Mouse (Mus musculus) heart, postnatal 10 days (tissue): ENCODE results near the gene Pno1. TPM values are rescaled to one million over a fixed set of nuclear protein-coding genes. Genes with fewer than 3 reads are reported as not detected.

Source experiments
- DNase-seq, 2 experiments: peaks; one replicate each; pipeline ENCODE4 v3.0.0; 2021
- intact Hi-C: fragments of 180-260 bp; cut with DNase I; formaldehyde crosslinking; loops from one replicate; pipeline ENCODE4 v1.15.1; 2025
- total RNA-seq, 2 experiments: library from RNA; stranded (reverse); gene quantifications; 2 replicates each; pipeline ENCODE4 v1.2.3; 2021

Pno1 gene
- total RNA-seq, 2 experiments from 2014 or later, result 32.1 to 32.3 TPM

DNA sequence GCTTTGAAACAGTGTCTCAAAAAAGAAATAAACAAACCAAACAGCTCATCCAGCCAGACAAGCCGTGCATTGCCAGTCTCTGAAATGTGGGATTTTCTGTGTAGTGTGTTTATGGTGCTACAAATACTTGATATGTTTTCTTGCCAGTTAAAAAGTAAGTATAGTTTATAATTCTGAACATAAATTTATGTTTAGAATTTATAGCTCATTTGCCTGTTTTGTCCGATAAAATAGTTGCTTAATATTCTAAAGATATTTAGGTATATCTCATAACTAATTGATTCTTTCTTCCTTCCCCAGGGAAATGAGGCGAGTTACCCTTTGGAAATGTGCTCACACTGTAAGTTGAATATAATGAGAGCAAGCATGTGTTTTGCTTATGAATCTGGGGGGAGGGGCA is 29.6 kb downstream of the Pno1 start, which contains the start of gene Wdr92:
Gene Wdr92, plus strand, starts transcription at position 301 of the 400 bp plus-strand sequence.
- intact Hi-C loops, result no loop called here
- no peak for DNase-seq

DNA sequence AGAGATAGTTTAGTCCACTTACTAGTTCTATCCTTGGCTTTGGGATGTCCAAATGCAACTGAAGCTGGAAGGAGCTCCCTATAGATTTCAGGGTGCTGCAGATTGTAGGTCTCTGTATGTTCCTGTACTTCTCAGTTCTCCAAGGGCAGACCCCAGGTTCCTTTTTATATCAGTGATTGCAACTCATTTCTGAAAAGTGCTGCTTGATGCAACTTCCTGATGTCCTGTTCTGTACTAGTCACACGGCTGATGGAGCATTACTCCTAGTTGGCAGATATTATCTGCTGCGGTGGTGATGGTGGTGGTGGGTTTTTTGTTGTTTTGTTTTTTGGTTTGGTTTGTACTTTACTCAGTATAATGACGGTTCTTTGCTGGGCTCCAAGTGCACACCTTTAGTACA is 30.6 kb downstream of the Pno1 start:
- intact Hi-C loops, result no loop called here
- no peak for DNase-seq

DNA sequence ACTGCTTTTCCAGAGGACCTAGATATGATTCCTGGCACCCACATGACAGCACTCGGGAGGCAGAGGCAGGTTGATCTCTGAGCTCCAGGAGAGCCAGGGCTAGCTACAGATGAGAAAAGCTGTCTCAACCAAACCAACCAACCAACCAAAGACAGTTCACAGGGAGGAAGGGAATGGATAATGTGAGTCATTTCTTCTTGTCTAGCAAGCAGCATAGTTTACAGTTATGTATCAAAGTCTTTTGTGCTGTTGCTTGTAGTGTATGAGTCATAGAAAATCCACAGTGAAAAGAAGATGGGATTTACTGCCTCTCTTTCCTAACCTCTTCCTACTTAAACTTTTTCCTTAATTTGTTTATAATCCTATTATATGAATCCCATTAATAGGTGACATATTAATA is 34.7 kb downstream of the Pno1 start:
- intact Hi-C loops, result no loop called here
- no peak for DNase-seq

DNA sequence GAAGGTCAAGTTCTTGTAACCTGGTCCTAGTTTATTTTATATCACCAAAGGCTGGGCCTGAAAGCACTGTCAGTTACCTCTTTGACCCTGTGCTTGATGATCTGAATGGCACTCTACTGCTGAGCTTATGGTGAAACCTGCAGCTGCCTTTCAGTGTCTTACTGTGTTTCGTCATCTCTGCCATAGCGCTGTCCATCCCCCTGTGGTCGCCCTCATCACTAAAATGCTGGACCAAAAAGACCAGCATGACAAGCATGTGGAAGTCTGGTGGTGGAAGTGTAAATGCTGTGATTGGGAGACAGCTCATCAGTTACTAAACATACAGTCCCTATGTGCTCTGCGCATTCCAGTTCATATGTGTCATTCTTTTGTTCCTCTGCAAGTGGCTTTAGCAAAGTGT is 39.1 kb downstream of the Pno1 start:
- intact Hi-C loops, result no loop called here
- no peak for DNase-seq

DNA sequence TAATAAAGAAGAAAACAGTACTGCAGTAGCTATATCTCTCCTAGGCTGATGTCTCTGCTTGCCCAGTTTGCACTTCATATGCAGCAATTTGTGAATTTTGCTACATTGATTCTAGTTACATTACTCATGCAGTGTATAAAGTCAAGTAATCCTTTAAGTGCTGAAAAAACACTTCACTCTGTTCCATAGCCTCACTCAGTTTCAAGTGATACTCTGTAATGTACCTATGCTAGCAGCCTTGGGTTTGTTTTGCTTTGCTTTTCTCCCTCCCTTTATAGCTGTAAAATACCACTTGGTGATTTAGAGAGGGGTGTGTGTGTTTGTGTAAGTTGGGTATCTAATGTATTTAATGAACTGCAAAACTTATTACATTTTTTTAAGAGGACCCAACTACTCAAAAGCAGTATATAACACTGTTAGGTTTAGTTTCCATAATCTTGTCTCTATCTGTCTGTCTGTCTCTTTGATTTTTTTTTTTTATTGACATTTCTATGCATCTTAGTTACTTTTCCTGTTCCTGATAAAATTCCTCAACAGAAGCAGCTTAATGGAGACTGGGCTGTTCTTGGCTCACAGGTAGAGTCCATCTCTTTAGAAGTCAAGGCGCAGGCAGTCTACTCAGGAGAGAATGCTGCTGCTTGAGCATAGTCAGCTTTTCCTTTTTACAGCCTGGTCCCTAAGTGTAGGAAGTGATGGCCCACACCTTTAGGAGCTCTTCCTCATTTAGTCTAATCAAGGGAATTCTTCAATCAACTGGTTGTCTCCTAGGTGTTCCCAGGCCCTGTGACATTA is 40.2 kb downstream of the Pno1 start:
- intact Hi-C loops, result no loop called here

DNA sequence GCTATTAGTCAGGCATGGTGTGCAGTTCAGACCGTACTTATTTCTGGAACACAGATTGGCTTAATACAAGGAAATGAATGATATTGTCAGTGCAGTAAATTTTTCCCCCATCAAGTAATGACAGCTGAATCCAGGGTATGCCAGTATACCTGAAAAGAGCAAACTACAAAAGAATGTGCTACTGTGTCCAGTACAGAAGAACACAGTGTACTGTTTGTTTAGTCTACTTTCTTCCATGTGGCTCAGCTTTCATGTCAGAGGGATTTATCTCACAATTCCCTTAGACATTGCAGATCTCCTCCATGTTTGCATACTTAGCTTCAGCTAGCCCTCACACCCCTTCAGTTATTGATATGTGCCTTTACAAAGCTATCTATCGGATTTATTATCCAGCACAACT is 42.1 kb downstream of the Pno1 start:
- DNase-seq, result no peak
- intact Hi-C loops, result no loop called here

More for the DNA sequence above, 40.2 kb downstream of the Pno1 start:
- DNase-seq, result no peak

DNA sequence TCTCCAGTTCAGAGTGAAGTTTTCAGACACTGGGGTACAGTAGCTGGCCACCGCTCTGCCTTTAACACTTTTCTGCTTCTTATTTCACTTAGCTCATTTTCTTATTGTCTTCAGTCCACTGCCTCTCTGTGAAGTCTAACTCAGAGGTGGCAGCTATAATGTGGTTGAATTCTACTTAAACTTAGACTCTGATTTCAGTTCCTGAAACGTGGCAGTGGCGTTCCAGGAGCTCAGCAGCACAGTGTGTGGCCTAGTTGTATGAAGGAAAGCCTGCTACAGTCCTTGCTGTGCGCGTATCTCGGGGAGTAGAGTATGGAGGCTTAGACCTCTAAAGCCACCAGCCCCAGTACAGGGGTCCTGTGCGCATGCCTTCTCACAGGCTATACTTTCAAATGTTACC is 44.7 kb downstream of the Pno1 start:
- no peak for DNase-seq
- intact Hi-C loops, result no loop called here

DNA sequence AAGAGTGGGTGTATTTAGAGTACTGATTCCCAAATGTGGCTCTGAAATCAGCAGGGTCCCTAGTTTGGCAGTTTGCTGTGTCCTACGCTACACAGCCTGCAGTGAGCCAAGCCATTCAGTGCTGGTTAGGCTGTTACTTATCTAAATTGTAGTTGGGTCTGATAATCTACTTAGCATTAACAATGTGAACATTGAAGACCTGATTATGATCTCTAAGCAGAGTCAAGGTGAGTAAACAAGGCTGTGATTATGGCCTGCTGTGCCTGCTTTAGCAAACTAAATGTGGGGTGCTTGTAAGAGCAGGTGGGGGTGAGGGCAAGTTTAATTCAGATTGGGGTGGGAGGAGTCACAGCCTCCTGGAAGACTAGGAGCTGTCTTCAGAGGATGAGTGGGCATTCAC is 47.4 kb downstream of the Pno1 start:
- no peak for DNase-seq
- intact Hi-C loops, result loop anchor here (5.0 kb wide), 2 partner anchors 93 to 212 kb away; partner anchors contain the start of genes C1d and Fbxo48

DNA sequence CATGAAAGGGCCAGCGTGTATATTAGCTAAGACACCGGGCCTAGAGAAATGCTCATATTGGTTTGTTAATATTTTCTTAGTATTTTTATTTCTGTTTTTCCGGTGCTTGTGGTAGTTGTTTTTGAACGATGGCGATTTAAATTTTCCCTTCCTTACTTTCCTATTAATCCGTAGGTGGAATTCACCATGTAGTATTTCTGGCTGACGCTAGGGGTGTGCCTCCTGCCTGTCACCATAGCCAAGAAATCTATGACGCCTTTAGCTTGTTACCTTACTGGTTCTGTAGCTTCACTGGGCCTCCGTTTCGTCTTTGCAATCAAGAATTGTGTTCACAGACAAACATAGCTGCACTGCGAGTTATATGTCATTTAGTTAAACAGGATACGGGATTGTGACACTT is 51.1 kb downstream of the Pno1 start:
- intact Hi-C loops, result loop anchor here (5.0 kb wide), 2 partner anchors 97 to 208 kb away; partner anchors contain the start of genes C1d and Fbxo48
- DNase-seq, result peak; percentile 69 to 72

DNA sequence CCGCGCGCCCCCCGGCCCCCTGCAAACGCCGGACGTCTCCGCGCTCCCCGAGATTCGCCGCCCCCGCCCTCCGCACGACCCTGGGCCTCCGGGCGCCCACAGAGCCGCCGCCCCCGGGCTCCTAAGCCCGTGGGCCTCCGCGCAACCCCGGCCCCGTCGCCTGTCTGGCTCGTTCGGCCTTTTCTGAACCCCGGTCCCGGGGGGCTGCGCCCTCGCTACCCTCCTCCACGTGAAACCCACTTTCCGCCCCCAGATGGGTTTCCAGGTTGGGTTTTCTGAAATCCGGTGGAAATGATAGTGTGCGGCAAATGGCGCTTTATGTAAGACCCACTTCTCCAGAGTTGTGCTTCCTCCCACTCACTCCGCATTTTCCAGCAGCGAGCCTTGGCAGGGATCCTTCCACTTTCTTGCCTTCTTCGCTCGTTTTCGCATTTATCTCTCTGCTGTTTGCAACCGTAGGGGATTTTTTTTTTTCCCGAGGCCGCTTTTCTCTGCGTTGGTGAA is 51.6 kb downstream of the Pno1 start:
- intact Hi-C loops, result loop anchor here (1.0 to 10.0 kb wide), 5 partner anchors 52 to 207 kb away; partner anchors contain the start of genes C1d, Fbxo48 and Pno1
- DNase-seq, result peak; percentile 60 to 65

DNA sequence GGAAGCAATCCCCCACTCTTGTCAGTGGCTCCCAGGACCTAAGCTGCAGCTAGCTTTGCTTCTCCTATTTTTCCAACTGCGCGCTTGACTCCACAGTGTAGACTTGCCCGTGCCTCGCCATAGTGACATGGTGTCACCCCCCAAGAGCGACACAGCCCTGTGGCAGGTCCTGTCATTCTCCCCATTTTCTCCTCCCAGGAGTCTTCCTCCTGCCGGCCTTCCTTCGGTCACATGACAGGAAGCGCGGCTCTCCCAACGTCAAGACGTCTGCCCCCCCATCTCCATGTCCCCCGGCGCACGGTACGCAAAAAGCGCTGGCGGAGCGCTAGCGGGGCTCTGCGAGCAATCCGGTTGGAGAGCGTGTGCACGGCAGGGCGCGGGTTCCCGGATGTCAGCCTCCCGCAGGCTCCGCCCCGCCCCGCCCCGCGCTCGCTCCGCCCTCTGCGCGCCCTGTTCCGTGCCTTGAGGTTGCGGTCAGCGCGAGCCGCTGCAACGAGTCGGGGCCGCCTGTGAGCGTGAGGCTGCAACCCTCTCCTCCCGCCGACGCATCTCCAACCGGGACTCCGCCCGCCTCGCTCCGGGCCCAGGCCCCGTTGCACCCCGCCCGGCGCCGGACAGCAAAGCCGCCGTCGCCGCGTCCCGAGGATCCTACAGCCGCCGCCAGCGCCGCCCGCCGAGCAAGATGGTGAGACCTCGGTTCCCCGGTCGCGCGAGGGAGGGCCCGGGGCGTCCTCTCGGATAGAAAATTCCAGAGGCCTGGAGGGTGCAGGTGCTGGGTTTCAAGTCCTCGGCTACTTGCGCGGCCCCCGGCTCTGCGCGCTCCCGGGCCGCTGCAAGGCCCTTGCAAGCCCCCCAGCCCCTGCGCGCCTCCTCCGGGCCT is 52.3 kb downstream of the Pno1 start, which contains the start of gene Ppp3r1:
Gene Ppp3r1, plus strand, starts transcription at position 406 of the 880 bp plus-strand sequence.
- peak; percentile 97 to 98 for DNase-seq
- intact Hi-C loops, result loop anchor here (1.0 to 10.0 kb wide), 3 partner anchors 52 to 184 kb away; partner anchors contain the start of gene Pno1

Other genes with a start within 250 kb of the Pno1 start
- gene Cnrip1, start 160.0 kb downstream of the Pno1 start, total RNA-seq, result 1 to 10 TPM; 7.1 to 8.9 TPM
- gene Plek, start 159.2 kb downstream of the Pno1 start, total RNA-seq, result 1 to 10 TPM; 3.0 to 3.1 TPM
- 10 to 100 TPM; 77.6 to 80.8 TPM for gene Ppp3r1, start 52.3 kb downstream of the Pno1 start, total RNA-seq
- 10 to 100 TPM in 1 of 2 experiments, 1 to 10 TPM in 1; 7.8 to 11.5 TPM for gene Wdr92, start 29.5 kb downstream of the Pno1 start, total RNA-seq
- 10 to 100 TPM; 36.3 to 39.2 TPM for gene C1d, start 46.0 kb upstream of the Pno1 start, total RNA-seq